8 mouse cellular contexts compared by ENCODE assay signal in the genomic region with DNA sequence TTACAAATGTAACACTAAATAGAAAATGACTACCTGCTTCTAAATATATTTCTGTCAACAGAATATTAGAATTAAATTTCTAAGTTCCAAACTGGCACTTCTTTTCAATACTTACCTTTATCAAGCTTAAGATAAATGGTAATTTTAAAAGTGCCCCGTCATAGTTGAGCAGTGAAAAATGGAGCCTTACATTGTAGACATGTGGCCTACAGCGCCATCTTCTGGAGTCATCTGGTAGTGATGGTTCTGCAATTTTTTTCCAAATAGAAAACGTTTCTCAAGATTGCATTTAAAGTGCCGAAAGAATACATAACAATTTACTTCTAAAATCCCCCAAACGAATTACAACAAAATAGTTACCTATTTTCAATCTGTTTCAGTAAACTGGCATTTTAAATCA.
DNase-seq lines count a peak whose midpoint lies in the region; ATAC-seq lines count a peak whose summit lies in the region.

No protein-coding gene starts in this region.

- H3K27me3 ChIP-seq in hindbrain, embryonic 14.5 days (ENCODE audit: control insufficient read depth, insufficient read depth, low read length) = no peaks in the 10 kb centered on the region
- H3K27me3 ChIP-seq in hindbrain, embryonic 16.5 days (replicated peaks; ENCODE audit: control insufficient read depth, insufficient read depth, low read length) = no peaks in the 10 kb centered on the region

- no peak overlapping the region for H3K9ac ChIP-seq in hindbrain, embryonic 14.5 days
- H3K9ac ChIP-seq in hindbrain, embryonic 16.5 days (ENCODE audit: low read depth, low read length) = no peak overlapping the region

- H3K4me2 ChIP-seq in hindbrain, embryonic 14.5 days (replicated peaks) = no peak overlapping the region
- H3K4me2 ChIP-seq in hindbrain, embryonic 16.5 days (ENCODE audit: low read length) = no peak overlapping the region

- no peak for ATAC-seq in hindbrain, embryonic 14.5 days (ENCODE audit: low FRiP score)
- ATAC-seq in hindbrain, embryonic 16.5 days = no peak

- H3K4me3 ChIP-seq in hindbrain, embryonic 14.5 days (replicated peaks; ENCODE audit: low read length) = no peak overlapping the region
- H3K4me3 ChIP-seq in hindbrain, embryonic 16.5 days (ENCODE audit: low read length) = no peak overlapping the region

- peaks cover 23% of the 10 kb centered on the region for H3K36me3 ChIP-seq in hindbrain, embryonic 14.5 days (replicated peaks; ENCODE audit: control insufficient read depth, insufficient read depth)
- H3K36me3 ChIP-seq in hindbrain, embryonic 16.5 days (ENCODE audit: control insufficient read depth, insufficient read depth, low read length) = no peaks in the 10 kb centered on the region

- H3K4me1 ChIP-seq in hindbrain, embryonic 14.5 days (replicated peaks; ENCODE audit: control insufficient read depth, insufficient read depth, low read length) = no peaks in the 10 kb centered on the region
- H3K4me1 ChIP-seq in hindbrain, embryonic 16.5 days (ENCODE audit: control insufficient read depth, insufficient read depth, low read depth, low read length) = no peaks in the 10 kb centered on the region

- no peak overlapping the region for H3K27ac ChIP-seq in hindbrain, embryonic 14.5 days
- no peak overlapping the region for H3K27ac ChIP-seq in hindbrain, embryonic 16.5 days (ENCODE audit: low read depth, low read length)

- no peaks in the 10 kb centered on the region for H3K9me3 ChIP-seq in hindbrain, embryonic 14.5 days (ENCODE audit: control insufficient read depth, low read length)
- H3K9me3 ChIP-seq in hindbrain, embryonic 16.5 days (ENCODE audit: control insufficient read depth, low read length) = no peaks in the 10 kb centered on the region

- 9% methylated on average over 5 of the region's 5 CpGs for WGBS in hindbrain, embryonic 14.5 days
- 10% methylated on average over 5 of the region's 5 CpGs for WGBS in hindbrain, embryonic 16.5 days

- peak; percentile 82 for DNase-seq in hindbrain, embryonic 14.5 days (ENCODE audit: low spot score)
- peak; percentile 47 for DNase-seq in urinary bladder, postnatal 14 days (ENCODE audit: low spot score)
- DNase-seq in urinary bladder, adult 18-20 months (ENCODE audit: low spot score in 2 of 2) = no peak
- peak; percentile 62 to 75 for DNase-seq in cerebellum, postnatal 10 days
- DNase-seq in layer of hippocampus, adult 9-10 months (ENCODE audit: low spot score) = peak; percentile 36
- DNase-seq in retina, postnatal 7 days (ENCODE audit: low read depth, low spot score) = peak; percentile 19
- no peak for DNase-seq in T-cell, adult 2 months (ENCODE audit: low spot score)

Comparison
In these comparisons a context has a peak if more than half of its experiments do, and no peak if none do; other contexts are left out.
1. DNase-seq: peak in hindbrain, embryonic 14.5 days (single experiment), urinary bladder, postnatal 14 days (single experiment), cerebellum, postnatal 10 days (2 of 2), layer of hippocampus, adult 9-10 months (single experiment) and retina, postnatal 7 days (single experiment); none in urinary bladder, adult 18-20 months (0 of 2) and T-cell, adult 2 months (single experiment).